Comparison of ENCODE assay signal across 8 mouse cellular contexts in the genomic region with DNA sequence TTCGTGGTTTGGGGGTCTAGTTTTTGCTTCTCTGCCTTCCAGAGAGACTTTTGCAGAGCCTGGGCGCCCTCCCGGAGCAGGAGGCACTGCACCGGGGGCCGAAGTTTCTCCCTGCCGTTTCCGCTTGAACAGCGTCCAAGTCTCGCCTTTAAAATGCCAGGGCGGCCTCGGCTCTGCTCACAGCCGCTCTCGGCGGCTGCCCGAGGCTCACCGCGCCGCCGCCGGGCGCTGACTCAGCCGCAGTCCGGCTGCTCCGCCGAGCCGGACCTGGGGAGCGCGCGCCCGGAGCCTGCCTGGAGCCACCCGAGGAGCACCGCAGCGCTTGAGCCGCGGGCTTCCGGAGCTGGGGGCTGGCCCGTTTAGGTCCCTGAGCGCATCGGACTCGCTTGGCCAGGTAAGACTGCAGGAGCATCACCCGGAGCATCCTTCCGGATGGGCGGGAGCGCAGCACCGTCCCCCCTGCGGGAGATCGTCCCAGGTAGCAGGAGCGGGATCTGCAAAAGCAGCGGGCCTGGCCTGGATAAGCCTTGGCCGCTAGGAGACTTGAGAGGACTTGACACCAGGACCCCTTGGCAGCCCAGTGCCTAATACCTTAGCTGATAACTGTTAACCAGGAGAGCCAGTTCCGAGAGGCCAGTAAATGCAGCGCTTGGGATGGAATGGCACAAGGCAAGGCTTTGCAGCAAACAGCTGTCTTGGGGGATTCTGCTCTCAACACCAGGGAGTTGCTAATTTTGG. TPM values are rescaled to one million over a fixed set of nuclear protein-coding genes. Genes with fewer than 3 reads are reported as not detected.
DNase-seq lines count a peak whose midpoint lies in the region; ATAC-seq lines count a peak whose summit lies in the region.

Gm2115 (plus strand) TSS at position 159 of the 738 bp plus-strand sequence.

- ATAC-seq in embryonic facial prominence, embryonic 12.5 days (ENCODE audit: insufficient number of reproducible peaks, insufficient read depth, low FRiP score, low TSS enrichment), result peak; percentile 56; the same call in 1 of the 2 replicates
- peak; percentile 93 for ATAC-seq in hindbrain, embryonic 11.5 days (ENCODE audit: low FRiP score)

- peak within 1 kb of the TSS; percentile 40 for H3K4me3 ChIP-seq in embryonic facial prominence, embryonic 12.5 days
- H3K4me3 ChIP-seq in hindbrain, embryonic 11.5 days (ENCODE audit: low read depth, low read length), result peak within 1 kb of the TSS; percentile 44

- DNase-seq in urinary bladder, adult 18-20 months (ENCODE audit: low spot score in 2 of 2), result peak; percentile 6 to 19
- DNase-seq in urinary bladder, postnatal 10 days (ENCODE audit: low spot score), result no peak
- peak; percentile 72 for DNase-seq in hindbrain, embryonic 11.5 days (ENCODE audit: low spot score)
- DNase-seq in layer of hippocampus, postnatal 25 days (ENCODE audit: extremely low spot score in 1 of 2, low spot score in 1 of 2), result peak; percentile 43 to 54
- DNase-seq in lung, postnatal 25 days (ENCODE audit: low spot score), result peak; percentile 39
- peak; percentile 4 to 11 for DNase-seq in right cerebral cortex, postnatal 36 days (ENCODE audit: low spot score in 2 of 2)
- DNase-seq in thymus, postnatal 10 days (ENCODE audit: low spot score in 2 of 2), result no peak

- H3K9ac ChIP-seq in embryonic facial prominence, embryonic 12.5 days, result peak within 1 kb of the TSS; percentile 41
- H3K9ac ChIP-seq in hindbrain, embryonic 11.5 days (ENCODE audit: low read depth, low read length), result peak within 1 kb of the TSS; percentile 42

- H3K27ac ChIP-seq in embryonic facial prominence, embryonic 12.5 days, result no peak within 1 kb of the TSS
- H3K27ac ChIP-seq in hindbrain, embryonic 11.5 days (ENCODE audit: low read depth, low read length), result no peak within 1 kb of the TSS

- H3K27me3 ChIP-seq in embryonic facial prominence, embryonic 12.5 days, result peaks cover 16% of the 10 kb centered on the region
- peaks cover 5% of the 10 kb centered on the region for H3K27me3 ChIP-seq in hindbrain, embryonic 11.5 days (ENCODE audit: control insufficient read depth, insufficient read depth, low read length)

- peak within 1 kb of the TSS; percentile 69 for H3K4me2 ChIP-seq in embryonic facial prominence, embryonic 12.5 days (replicated peaks)
- H3K4me2 ChIP-seq in hindbrain, embryonic 11.5 days (replicated peaks; ENCODE audit: low read depth, low read length), result peak within 1 kb of the TSS; percentile 69

- no peaks in the 10 kb centered on the region for H3K4me1 ChIP-seq in embryonic facial prominence, embryonic 12.5 days
- H3K4me1 ChIP-seq in hindbrain, embryonic 11.5 days (replicated peaks; ENCODE audit: control insufficient read depth, insufficient read depth, low read length), result no peaks in the 10 kb centered on the region

- H3K9me3 ChIP-seq in embryonic facial prominence, embryonic 12.5 days, result no peaks in the 10 kb centered on the region
- H3K9me3 ChIP-seq in hindbrain, embryonic 11.5 days (ENCODE audit: control insufficient read depth, low read length), result no peaks in the 10 kb centered on the region

- 1% methylated on average over 52 of the region's 52 CpGs for WGBS in embryonic facial prominence, embryonic 12.5 days
- 2% methylated on average over 52 of the region's 52 CpGs for WGBS in hindbrain, embryonic 11.5 days

- no peaks in the 10 kb centered on the region for H3K36me3 ChIP-seq in embryonic facial prominence, embryonic 12.5 days
- H3K36me3 ChIP-seq in hindbrain, embryonic 11.5 days (ENCODE audit: control insufficient read depth, insufficient read depth, low read length), result no peaks in the 10 kb centered on the region

RNA-seq across cellular contexts. Expression of gene Gm2115, which starts in this region (rescaled TPM):
- 0.20 TPM in 2 replicates for polyA plus RNA-seq in embryonic facial prominence, embryonic 12.5 days (2016; fragmentation: Nextera tagmentation; extraction: Ambion mirVana)
- polyA plus RNA-seq in hindbrain, embryonic 11.5 days (2014; fragmentation: Nextera tagmentation; extraction: Ambion mirVana), result 0.06 and 0.36 TPM in 2 replicates
- total RNA-seq in layer of hippocampus, postnatal 25 days (2021), result 10 to 100 TPM; 81.9 to 98.1 TPM

Comparison
In these comparisons a context has a peak if more than half of its experiments do, and no peak if none do; other contexts are left out.
1. DNase-seq: peak in urinary bladder, adult 18-20 months (2 of 2), layer of hippocampus, postnatal 25 days (2 of 2), lung, postnatal 25 days (single experiment) and right cerebral cortex, postnatal 36 days (2 of 2); none in urinary bladder, postnatal 10 days (single experiment) and thymus, postnatal 10 days (0 of 2).
2. Peak in ATAC-seq, H3K4me3 ChIP-seq, H3K9ac ChIP-seq and H3K4me2 ChIP-seq in embryonic facial prominence, embryonic 12.5 days; RNA of the gene not detected or under 1 TPM.
3. Peak in DNase-seq, ATAC-seq, H3K4me3 ChIP-seq, H3K9ac ChIP-seq and H3K4me2 ChIP-seq in hindbrain, embryonic 11.5 days; RNA of the gene not detected or under 1 TPM.